Mouse (Mus musculus): ENCODE data around the gene Ntn1. TPM values are rescaled to one million over a fixed set of nuclear protein-coding genes. Genes with fewer than 3 reads are reported as not detected.

Gene Ntn1
- polyA plus RNA-seq, 1 experiment = 0.09 TPM

- Histone ChIP-seq H3K4me3 (ENCODE audit: insufficient read depth, low read length) (no peak overlapping the region), H3K4me1 (ENCODE audit: control insufficient read depth, insufficient read depth, low read length) (no peaks in the 10 kb centered on the region), H3K27ac (ENCODE audit: insufficient read depth, low read depth, low read length) (no peak overlapping the region)
- TF ChIP-seq CTCF (IDR thresholded peaks at IDR 0.05; ENCODE audit: low read depth, low read length) = no peak
- no peak for TF ChIP-seq POLR2A (IDR thresholded peaks at IDR 0.05; ENCODE audit: borderline replicate concordance, low read depth, low read length)
These were observed 43.7 kb downstream of the Ntn1 start for GRCm38 (mm10) chr11:68356901-68357300.

DNA sequence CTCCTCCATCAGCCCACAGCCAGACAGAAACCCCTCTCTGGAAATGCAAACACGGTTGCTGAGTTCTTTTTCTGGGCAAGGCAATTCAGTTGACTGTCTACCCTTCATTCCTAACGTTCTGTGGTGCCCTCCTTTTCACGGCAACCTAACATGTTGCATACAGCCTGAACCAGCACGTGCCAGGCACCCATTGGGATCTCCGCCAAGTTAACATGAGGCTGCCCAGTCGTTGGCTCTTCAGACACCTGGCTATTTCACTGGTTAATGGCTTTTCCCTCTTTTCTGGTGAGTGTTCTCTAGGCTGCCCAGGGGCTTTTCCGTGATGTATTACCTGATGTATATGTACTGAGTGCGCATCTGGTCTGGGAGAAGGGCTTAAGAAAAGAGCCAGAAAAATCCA is 45.1 kb downstream of the Ntn1 start:
- H3K27ac ChIP-seq (ENCODE audit: insufficient read depth, low read depth, low read length) = no peak overlapping the region
- no peak for TF ChIP-seq POLR2A (IDR thresholded peaks at IDR 0.05; ENCODE audit: borderline replicate concordance, low read depth, low read length)
- TF ChIP-seq CTCF (IDR thresholded peaks at IDR 0.05; ENCODE audit: low read depth, low read length) = no peak
- H3K4me3 ChIP-seq (ENCODE audit: insufficient read depth, low read length) = no peak overlapping the region

GRCm38 (mm10) chr11:68354848-68355247 is 45.8 kb downstream of the Ntn1 start:
- Histone ChIP-seq H3K4me3 (ENCODE audit: insufficient read depth, low read length) (no peak overlapping the region), H3K27ac (ENCODE audit: insufficient read depth, low read depth, low read length) (no peak overlapping the region), H3K4me1 (ENCODE audit: control insufficient read depth, insufficient read depth, low read length) (no peaks in the 10 kb centered on the region)
- TF ChIP-seq POLR2A (IDR thresholded peaks at IDR 0.05; ENCODE audit: borderline replicate concordance, low read depth, low read length) (no peak), CTCF (IDR thresholded peaks at IDR 0.05; ENCODE audit: low read depth, low read length) (no peak)

More for the DNA sequence above, 45.1 kb downstream of the Ntn1 start:
- H3K4me1 ChIP-seq (ENCODE audit: control insufficient read depth, insufficient read depth, low read length) = no peaks in the 10 kb centered on the region

DNA sequence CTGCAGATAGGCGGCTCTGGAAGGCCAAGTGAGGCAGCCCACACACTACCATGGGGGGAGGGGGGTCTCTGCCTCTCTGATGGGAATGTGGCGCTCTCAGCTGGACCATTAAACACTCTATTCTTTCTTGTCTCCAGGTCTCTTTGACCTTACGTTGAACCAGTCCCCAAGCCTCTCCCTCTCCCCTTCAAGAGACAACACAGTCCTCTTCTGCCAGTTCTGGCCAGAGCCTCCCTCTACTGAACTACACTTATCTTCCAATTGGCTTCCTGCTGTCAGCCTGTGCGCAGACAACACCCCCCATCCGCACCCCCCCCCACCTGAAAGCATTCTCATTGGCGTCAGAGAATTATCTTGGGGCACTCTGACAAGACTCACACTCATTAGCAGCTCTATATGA is 48.4 kb downstream of the Ntn1 start:
- Histone ChIP-seq H3K4me1 (ENCODE audit: control insufficient read depth, insufficient read depth, low read length) (no peaks in the 10 kb centered on the region), H3K27ac (ENCODE audit: insufficient read depth, low read depth, low read length) (no peak overlapping the region), H3K4me3 (ENCODE audit: insufficient read depth, low read length) (no peak overlapping the region)
- TF ChIP-seq CTCF (IDR thresholded peaks at IDR 0.05; ENCODE audit: low read depth, low read length) = no peak
- no peak for TF ChIP-seq POLR2A (IDR thresholded peaks at IDR 0.05; ENCODE audit: borderline replicate concordance, low read depth, low read length)

GRCm38 (mm10) chr11:68348851-68349250 is 51.8 kb downstream of the Ntn1 start:
- Histone ChIP-seq H3K27ac (ENCODE audit: insufficient read depth, low read depth, low read length) (no peak overlapping the region), H3K4me3 (ENCODE audit: insufficient read depth, low read length) (no peak overlapping the region), H3K4me1 (ENCODE audit: control insufficient read depth, insufficient read depth, low read length) (peaks cover 11% of the 10 kb centered on the region)
- TF ChIP-seq POLR2A (IDR thresholded peaks at IDR 0.05; ENCODE audit: borderline replicate concordance, low read depth, low read length) = no peak
- no peak for TF ChIP-seq CTCF (IDR thresholded peaks at IDR 0.05; ENCODE audit: low read depth, low read length)

DNA sequence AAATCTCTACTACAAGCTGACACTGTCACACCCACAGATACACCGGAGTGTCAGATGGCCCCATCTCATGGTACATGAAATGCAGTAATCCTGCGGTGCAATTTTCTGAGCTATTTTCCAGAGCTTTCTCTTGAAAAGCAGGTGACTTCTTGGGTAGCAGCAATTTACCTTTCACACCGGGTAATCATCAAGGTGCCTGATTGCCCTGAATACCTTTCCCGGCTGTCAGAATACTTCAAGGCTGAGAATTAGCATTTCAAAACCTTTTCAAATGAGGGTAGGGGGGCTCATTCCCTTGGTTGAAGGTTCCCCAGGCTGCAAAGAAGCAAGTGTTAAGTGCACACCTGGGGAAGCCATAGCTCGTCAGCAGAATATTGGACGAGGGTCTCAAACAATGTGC is 52.5 kb downstream of the Ntn1 start:
- Histone ChIP-seq H3K4me1 (ENCODE audit: control insufficient read depth, insufficient read depth, low read length) (peaks cover 12% of the 10 kb centered on the region), H3K4me3 (ENCODE audit: insufficient read depth, low read length) (no peak overlapping the region)
- no peak for TF ChIP-seq CTCF (IDR thresholded peaks at IDR 0.05; ENCODE audit: low read depth, low read length)
- no peak for TF ChIP-seq POLR2A (IDR thresholded peaks at IDR 0.05; ENCODE audit: borderline replicate concordance, low read depth, low read length)

GRCm38 (mm10) chr11:68347508-68347907 is 53.1 kb downstream of the Ntn1 start:
- Histone ChIP-seq H3K4me3 (ENCODE audit: insufficient read depth, low read length) (no peak overlapping the region), H3K4me1 (ENCODE audit: control insufficient read depth, insufficient read depth, low read length) (peaks cover 12% of the 10 kb centered on the region), H3K27ac (ENCODE audit: insufficient read depth, low read depth, low read length) (no peak overlapping the region)
- no peak for TF ChIP-seq CTCF (IDR thresholded peaks at IDR 0.05; ENCODE audit: low read depth, low read length)

More for the DNA sequence above, 52.5 kb downstream of the Ntn1 start:
- no peak overlapping the region for H3K27ac ChIP-seq (ENCODE audit: insufficient read depth, low read depth, low read length)

- Histone ChIP-seq H3K27ac (ENCODE audit: insufficient read depth, low read depth, low read length) (no peak overlapping the region), H3K4me3 (ENCODE audit: insufficient read depth, low read length) (no peak overlapping the region), H3K4me1 (ENCODE audit: control insufficient read depth, insufficient read depth, low read length) (peaks cover 16% of the 10 kb centered on the region)
- TF ChIP-seq POLR2A (IDR thresholded peaks at IDR 0.05; ENCODE audit: borderline replicate concordance, low read depth, low read length) = no peak
- TF ChIP-seq CTCF (IDR thresholded peaks at IDR 0.05; ENCODE audit: low read depth, low read length) = no peak
These were observed 54.5 kb downstream of the Ntn1 start for GRCm38 (mm10) chr11:68346099-68346498.

- H3K4me3 ChIP-seq (ENCODE audit: insufficient read depth, low read length) = no peak overlapping the region
- H3K4me1 ChIP-seq (ENCODE audit: control insufficient read depth, insufficient read depth, low read length) = peaks cover 16% of the 10 kb centered on the region
- no peak overlapping the region for H3K27ac ChIP-seq (ENCODE audit: insufficient read depth, low read depth, low read length)
- no peak for TF ChIP-seq POLR2A (IDR thresholded peaks at IDR 0.05; ENCODE audit: borderline replicate concordance, low read depth, low read length)
- no peak for TF ChIP-seq CTCF (IDR thresholded peaks at IDR 0.05; ENCODE audit: low read depth, low read length)
These were observed 56.4 kb downstream of the Ntn1 start for GRCm38 (mm10) chr11:68344221-68344620.

DNA sequence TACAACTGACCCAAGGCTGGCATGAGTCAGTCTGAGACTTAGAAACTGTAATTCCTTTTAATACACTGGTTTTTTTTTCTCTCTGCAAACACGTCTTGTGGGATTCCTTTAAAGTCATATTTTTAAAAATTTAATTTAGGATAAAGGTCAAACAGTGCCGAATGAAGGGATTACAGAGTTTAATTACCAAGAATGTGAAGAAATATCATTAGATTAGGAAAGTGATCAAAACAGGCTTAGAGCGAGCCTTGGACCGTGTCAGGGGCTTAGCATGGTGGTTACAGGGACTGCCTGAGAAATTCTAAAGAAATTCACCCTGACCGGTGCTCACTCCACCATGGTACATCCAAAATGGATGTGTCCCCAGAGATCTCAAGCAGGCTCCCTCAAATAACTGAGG is 57.9 kb downstream of the Ntn1 start:
- TF ChIP-seq POLR2A (IDR thresholded peaks at IDR 0.05; ENCODE audit: borderline replicate concordance, low read depth, low read length) (no peak), CTCF (IDR thresholded peaks at IDR 0.05; ENCODE audit: low read depth, low read length) (no peak)
- H3K27ac ChIP-seq (ENCODE audit: insufficient read depth, low read depth, low read length) = no peak overlapping the region
- peaks cover 16% of the 10 kb centered on the region for H3K4me1 ChIP-seq (ENCODE audit: control insufficient read depth, insufficient read depth, low read length)
- no peak overlapping the region for H3K4me3 ChIP-seq (ENCODE audit: insufficient read depth, low read length)

DNA sequence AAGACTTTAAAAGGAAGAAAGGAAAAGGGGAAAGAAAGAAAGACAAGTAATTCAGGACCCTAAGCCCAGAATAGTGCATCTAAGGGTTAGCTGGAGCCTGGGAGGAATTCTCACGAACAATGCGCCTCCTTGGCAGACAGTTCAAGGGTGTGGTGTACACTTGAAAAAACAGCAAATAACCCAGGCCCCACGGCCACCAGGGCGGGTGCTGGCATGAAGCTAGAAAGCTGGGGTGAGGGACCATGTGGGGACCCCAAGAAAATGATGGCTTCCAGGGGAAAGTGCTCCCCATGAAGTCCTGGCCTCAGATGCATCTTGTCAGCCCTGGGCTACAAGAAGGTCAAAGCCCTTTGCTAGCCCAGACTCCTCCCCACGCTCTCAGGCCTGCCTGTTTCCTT is 58.6 kb downstream of the Ntn1 start:
- no peak overlapping the region for H3K4me3 ChIP-seq (ENCODE audit: insufficient read depth, low read length)
- H3K4me1 ChIP-seq (ENCODE audit: control insufficient read depth, insufficient read depth, low read length) = peaks cover 16% of the 10 kb centered on the region
- no peak overlapping the region for H3K27ac ChIP-seq (ENCODE audit: insufficient read depth, low read depth, low read length)
- no peak for TF ChIP-seq CTCF (IDR thresholded peaks at IDR 0.05; ENCODE audit: low read depth, low read length)

All from bone marrow macrophage, adult 2 months (primary cell).